In genomic region chr14:20929814-20930434, GRCm38 (mm10) we compare ENCODE assay signal across 8 mouse cellular contexts. TPM values are rescaled to one million over a fixed set of nuclear protein-coding genes. Genes with fewer than 3 reads are reported as not detected.
A peak's percentile ranks its signal among the peaks of the same experiment; 100 is the strongest.
DNase-seq lines count a peak whose midpoint lies in the region; ATAC-seq lines count a peak whose summit lies in the region.

No protein-coding gene starts in this region.

- WGBS in neural tube, embryonic 11.5 days, result under 1% methylated on average over 19 of the region's 19 CpGs
- under 1% methylated on average over 19 of the region's 19 CpGs for WGBS in forebrain, embryonic 10.5 days
- 2% methylated on average over 19 of the region's 19 CpGs for WGBS in hindbrain, embryonic 13.5 days
- WGBS in limb, embryonic 15.5 days, result under 1% methylated on average over 19 of the region's 19 CpGs
- 3% methylated on average over 19 of the region's 19 CpGs for WGBS in midbrain, embryonic 12.5 days
- WGBS in stomach, embryonic 16.5 days, result under 1% methylated on average over 19 of the region's 19 CpGs

- ATAC-seq in neural tube, embryonic 11.5 days (ENCODE audit: insufficient read depth, low FRiP score, low TSS enrichment), result peak; percentile 7; the same call in 1 of the 2 replicates
- no peak for ATAC-seq in hindbrain, embryonic 13.5 days (ENCODE audit: low FRiP score)
- ATAC-seq in limb, embryonic 15.5 days (ENCODE audit: insufficient number of reproducible peaks, low FRiP score, low TSS enrichment, low read depth), result no peak
- no peak for ATAC-seq in midbrain, embryonic 12.5 days (ENCODE audit: low FRiP score, low read depth)
- peak; percentile 3; the same call in 1 of the 2 replicates for ATAC-seq in stomach, embryonic 16.5 days (ENCODE audit: insufficient read depth, low FRiP score)

- peaks cover 14% of the 10 kb centered on the region for H3K4me1 ChIP-seq in neural tube, embryonic 11.5 days (ENCODE audit: control insufficient read depth, insufficient read depth, low read length)
- peaks cover 25% of the 10 kb centered on the region for H3K4me1 ChIP-seq in forebrain, embryonic 10.5 days
- H3K4me1 ChIP-seq in hindbrain, embryonic 13.5 days (replicated peaks), result peaks cover 21% of the 10 kb centered on the region
- H3K4me1 ChIP-seq in limb, embryonic 15.5 days, result peaks cover 15% of the 10 kb centered on the region
- peaks cover 13% of the 10 kb centered on the region for H3K4me1 ChIP-seq in midbrain, embryonic 12.5 days
- peaks cover 9% of the 10 kb centered on the region for H3K4me1 ChIP-seq in stomach, embryonic 16.5 days (ENCODE audit: control insufficient read depth, insufficient read depth, low read length)

- peak overlapping the region; percentile 86 for H3K27ac ChIP-seq in neural tube, embryonic 11.5 days (ENCODE audit: low read depth, low read length)
- H3K27ac ChIP-seq in forebrain, embryonic 10.5 days, result peak overlapping the region; percentile 92
- H3K27ac ChIP-seq in hindbrain, embryonic 13.5 days, result peak overlapping the region; percentile 91
- peak overlapping the region; percentile 87 for H3K27ac ChIP-seq in limb, embryonic 15.5 days
- peak overlapping the region; percentile 88 for H3K27ac ChIP-seq in midbrain, embryonic 12.5 days (replicated peaks)
- peak overlapping the region; percentile 91 for H3K27ac ChIP-seq in stomach, embryonic 16.5 days (ENCODE audit: low read length)

- H3K27me3 ChIP-seq in neural tube, embryonic 11.5 days (ENCODE audit: control insufficient read depth, insufficient read depth, low read length), result no peaks in the 10 kb centered on the region
- peaks cover 15% of the 10 kb centered on the region for H3K27me3 ChIP-seq in forebrain, embryonic 10.5 days (ENCODE audit: poor library complexity, severe bottlenecking)
- H3K27me3 ChIP-seq in hindbrain, embryonic 13.5 days, result no peaks in the 10 kb centered on the region
- H3K27me3 ChIP-seq in limb, embryonic 15.5 days, result no peaks in the 10 kb centered on the region
- H3K27me3 ChIP-seq in midbrain, embryonic 12.5 days, result 0 out of 2 replicates have a peak, but pooled peaks cover 8% of the 10 kb centered on the region
- H3K27me3 ChIP-seq in stomach, embryonic 16.5 days (ENCODE audit: control insufficient read depth, insufficient read depth, low read length), result no peaks in the 10 kb centered on the region

- peak overlapping the region; percentile 82 for H3K9ac ChIP-seq in neural tube, embryonic 11.5 days (ENCODE audit: low read length)
- peak overlapping the region; percentile 84 for H3K9ac ChIP-seq in hindbrain, embryonic 13.5 days
- peak overlapping the region; percentile 69 for H3K9ac ChIP-seq in limb, embryonic 15.5 days
- peak overlapping the region; percentile 77 for H3K9ac ChIP-seq in midbrain, embryonic 12.5 days (replicated peaks)
- H3K9ac ChIP-seq in stomach, embryonic 16.5 days (ENCODE audit: low read length), result peak overlapping the region; percentile 82

- peak; percentile 47 for DNase-seq in neural tube, embryonic 11.5 days (ENCODE audit: low spot score)
- DNase-seq in neural tube, embryonic 10.5 days (ENCODE audit: extremely low spot score, low spot score), result no peak
- DNase-seq in adipocyte (ENCODE audit: low spot score), result peak; percentile 28
- no peak for DNase-seq in forebrain, embryonic 10.5 days (ENCODE audit: extremely low spot score, low spot score)

- peak overlapping the region; percentile 76 for H3K4me2 ChIP-seq in neural tube, embryonic 11.5 days (ENCODE audit: low read depth)
- H3K4me2 ChIP-seq in hindbrain, embryonic 13.5 days, result peak overlapping the region; percentile 65
- peak overlapping the region; percentile 78 for H3K4me2 ChIP-seq in limb, embryonic 15.5 days
- peak overlapping the region; percentile 70 for H3K4me2 ChIP-seq in midbrain, embryonic 12.5 days (replicated peaks)
- peak overlapping the region; percentile 78 for H3K4me2 ChIP-seq in stomach, embryonic 16.5 days (ENCODE audit: low read depth, low read length)

- no peaks in the 10 kb centered on the region for H3K9me3 ChIP-seq in neural tube, embryonic 11.5 days (ENCODE audit: control insufficient read depth, low read length)
- no peaks in the 10 kb centered on the region for H3K9me3 ChIP-seq in forebrain, embryonic 10.5 days
- no peaks in the 10 kb centered on the region for H3K9me3 ChIP-seq in hindbrain, embryonic 13.5 days
- H3K9me3 ChIP-seq in limb, embryonic 15.5 days, result no peaks in the 10 kb centered on the region
- 0 out of 2 replicates have a peak, but pooled peaks cover 3% of the 10 kb centered on the region for H3K9me3 ChIP-seq in midbrain, embryonic 12.5 days
- H3K9me3 ChIP-seq in stomach, embryonic 16.5 days (replicated peaks; ENCODE audit: control insufficient read depth, low read length), result no peaks in the 10 kb centered on the region

- H3K4me3 ChIP-seq in neural tube, embryonic 11.5 days (ENCODE audit: low read depth, low read length), result peak overlapping the region; percentile 73
- peak overlapping the region; percentile 85 for H3K4me3 ChIP-seq in forebrain, embryonic 10.5 days
- H3K4me3 ChIP-seq in hindbrain, embryonic 13.5 days, result peak overlapping the region; percentile 82
- peak overlapping the region; percentile 97 for H3K4me3 ChIP-seq in limb, embryonic 15.5 days
- peak overlapping the region; percentile 74 for H3K4me3 ChIP-seq in midbrain, embryonic 12.5 days
- peak overlapping the region; percentile 71 for H3K4me3 ChIP-seq in stomach, embryonic 16.5 days (replicated peaks; ENCODE audit: low read length)

- H3K36me3 ChIP-seq in neural tube, embryonic 11.5 days (ENCODE audit: control insufficient read depth, insufficient read depth, low read length), result no peaks in the 10 kb centered on the region
- no peaks in the 10 kb centered on the region for H3K36me3 ChIP-seq in forebrain, embryonic 10.5 days (replicated peaks)
- no peaks in the 10 kb centered on the region for H3K36me3 ChIP-seq in hindbrain, embryonic 13.5 days
- H3K36me3 ChIP-seq in limb, embryonic 15.5 days, result no peaks in the 10 kb centered on the region
- H3K36me3 ChIP-seq in midbrain, embryonic 12.5 days, result no peaks in the 10 kb centered on the region
- no peaks in the 10 kb centered on the region for H3K36me3 ChIP-seq in stomach, embryonic 16.5 days (ENCODE audit: control insufficient read depth, insufficient read depth, low read length)

RNA-seq across cellular contexts. Expression of gene Vcl, which starts 0.7 kb away (rescaled TPM):
- 51.2 and 55.5 TPM in 2 replicates for polyA plus RNA-seq in neural tube, embryonic 11.5 days (2014; fragmentation: Nextera tagmentation; extraction: Ambion mirVana)
- 28.4 and 30.7 TPM in 2 replicates for polyA plus RNA-seq in forebrain, embryonic 10.5 days (2016; fragmentation: Nextera tagmentation; extraction: Ambion mirVana)
- polyA plus RNA-seq in hindbrain, embryonic 13.5 days (2015; fragmentation: Nextera tagmentation; extraction: Ambion mirVana), result 15.4 and 17.0 TPM in 2 replicates
- 55.7 and 56.4 TPM in 2 replicates for polyA plus RNA-seq in limb, embryonic 15.5 days (2015; fragmentation: Nextera tagmentation; extraction: Ambion mirVana)
- 25.2 and 26.3 TPM in 2 replicates for polyA plus RNA-seq in midbrain, embryonic 12.5 days (2016; fragmentation: Nextera tagmentation; extraction: Ambion mirVana)
- 108 and 116 TPM in 2 replicates for polyA plus RNA-seq in stomach, embryonic 16.5 days (2015; fragmentation: Nextera tagmentation; extraction: Ambion mirVana)

Comparison
In these comparisons a context has a peak if more than half of its experiments do, and no peak if none do; other contexts are left out.
1. DNase-seq: peak in neural tube, embryonic 11.5 days (single experiment) and adipocyte (single experiment); none in neural tube, embryonic 10.5 days (single experiment) and forebrain, embryonic 10.5 days (single experiment).
2. ATAC-seq: peak in neural tube, embryonic 11.5 days (single experiment) and stomach, embryonic 16.5 days (single experiment); none in hindbrain, embryonic 13.5 days (single experiment), limb, embryonic 15.5 days (single experiment) and midbrain, embryonic 12.5 days (single experiment).
3. Peak in every context shown above with its lines, with median percentiles within 50 percentile points of each other: H3K27ac ChIP-seq, H3K4me2 ChIP-seq, H3K4me3 ChIP-seq and H3K9ac ChIP-seq.